Mouse (Mus musculus) layer of hippocampus, postnatal 10 days (tissue): ENCODE data around the gene Aup1. TPM values are rescaled to one million over a fixed set of nuclear protein-coding genes. Genes with fewer than 3 reads are reported as not detected.
A peak's percentile ranks its signal among the peaks of the same experiment; 100 is the strongest.

Experiments
- DNase-seq, 2 experiments: peaks; one replicate each; pipeline ENCODE4 v3.0.0; 2021; ENCODE audit warnings: low spot score in 2 of 2
- microRNA-seq, 2 experiments: library from miRNA; unstranded; fragments of <30 nt; microRNA quantifications; one replicate each; pipeline ENCODE4 v1.2.0; 2021
- total RNA-seq, 2 experiments: library from RNA; stranded (reverse); gene quantifications; 2 replicates each; pipeline ENCODE4 v1.2.3; 2021

Gene Aup1
- total RNA-seq, 2 experiments from 2014 or later = 92.7 to 115 TPM

DNA sequence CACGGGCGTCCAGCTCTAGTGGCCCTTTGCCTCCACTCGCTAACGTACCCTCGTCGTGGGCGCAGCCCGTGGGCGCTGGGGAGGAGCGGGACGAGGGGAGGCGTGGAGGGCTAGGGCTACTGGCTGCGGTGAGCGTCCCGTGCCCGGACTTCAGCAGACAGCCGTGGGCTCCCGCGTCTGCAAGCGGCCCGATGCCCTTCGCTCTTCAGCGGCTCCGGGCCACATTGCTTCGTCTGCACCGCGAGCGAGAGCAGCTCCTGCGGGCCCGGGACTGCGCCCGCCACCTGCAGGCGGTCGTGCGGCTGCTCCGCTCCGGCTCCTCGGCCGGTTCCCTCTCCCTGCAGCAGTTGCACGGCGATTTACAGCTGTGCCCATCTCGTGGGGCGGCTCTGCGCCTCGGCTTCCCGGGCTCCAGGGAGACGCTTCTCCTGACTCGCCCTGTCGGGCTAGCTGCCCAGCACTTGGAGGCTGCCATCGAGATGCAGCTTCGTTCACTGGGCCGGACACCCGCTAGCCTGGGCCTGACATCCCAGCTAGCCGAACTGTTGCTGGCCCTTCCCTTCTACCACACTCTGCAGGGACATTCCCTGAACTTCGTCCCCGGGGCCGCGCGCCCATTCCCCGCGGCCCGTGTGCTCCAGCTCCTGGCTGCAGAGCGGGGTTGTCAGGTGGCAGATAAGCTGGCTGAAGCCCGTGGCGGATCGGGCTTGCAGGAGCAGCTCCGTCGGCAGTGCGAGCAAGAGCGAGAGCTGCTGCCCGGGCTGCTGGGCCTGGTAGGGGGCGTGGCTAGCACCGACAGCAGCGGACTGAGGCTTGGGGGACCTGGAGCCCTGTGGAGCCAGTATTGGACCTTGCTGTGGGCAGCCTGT is 47.6 kb downstream of the Aup1 start:
- peak; percentile 63 to 75 for DNase-seq

DNA sequence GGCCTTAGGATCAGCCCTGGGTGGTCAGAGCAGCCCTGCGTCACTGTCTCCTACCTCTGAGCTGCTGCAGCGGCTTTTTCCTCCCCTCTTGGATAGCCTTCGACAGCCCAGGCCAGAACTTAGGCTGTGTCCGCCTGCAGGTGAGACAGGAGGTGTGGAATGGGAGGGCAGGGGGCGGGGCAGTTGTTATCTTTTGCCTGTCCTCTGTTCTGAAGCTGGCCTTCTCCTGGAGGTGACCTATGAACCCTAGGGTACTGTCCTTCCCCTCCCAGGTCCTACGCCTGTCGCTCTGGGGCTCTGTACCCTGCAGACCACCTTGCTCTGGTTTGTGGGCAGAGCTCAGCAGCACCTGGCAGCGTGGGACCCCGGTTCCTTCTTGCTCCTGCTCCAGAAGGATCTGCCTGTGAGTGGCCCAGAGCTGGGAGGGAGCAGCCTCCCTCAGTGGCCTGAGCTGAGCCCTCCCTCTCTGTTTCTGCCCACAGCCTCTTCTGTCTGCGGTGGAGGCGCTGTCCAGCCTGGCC is 48.9 kb downstream of the Aup1 start:
- peak in 1 of 2 experiments; percentile 17 for DNase-seq

DNA sequence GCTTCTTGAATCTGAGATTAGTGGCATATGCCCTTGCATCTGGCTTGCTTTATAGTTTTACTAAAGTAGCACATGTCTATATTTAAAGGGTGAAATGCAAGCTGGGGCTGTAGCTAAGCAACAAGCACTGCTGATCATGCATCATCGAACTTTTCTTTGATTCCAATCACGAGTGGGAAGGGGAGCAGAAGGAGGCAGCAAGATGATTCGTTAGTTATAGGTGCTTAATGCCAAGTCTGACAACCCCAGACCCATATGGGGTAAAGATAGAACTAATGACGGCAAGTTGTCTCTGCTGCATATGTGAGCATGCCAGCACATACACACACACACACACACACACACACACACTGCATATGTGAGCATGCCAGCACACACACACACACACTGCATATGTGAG is 49.8 kb downstream of the Aup1 start:
- no peak for DNase-seq

Small RNA genes within 50 kb of the gene (microRNA-seq; reads per million reads assigned to microRNA genes)
- gene Mir3470a = 0 reads per million in 2 experiments
- 0 to 0.20 reads per million in 2 experiments for gene Mir7040

Other genes with a start within 250 kb of the Aup1 start
- 10 to 100 TPM; 43.2 to 47.0 TPM for gene Sema4f, start 114.8 kb upstream of the Aup1 start, total RNA-seq
- gene M1ap, start 107.6 kb upstream of the Aup1 start, total RNA-seq = not detected
- 1 to 10 TPM; 1.6 to 2.4 TPM for gene Dok1, start 21.1 kb upstream of the Aup1 start, total RNA-seq
- gene Loxl3, start 20.3 kb upstream of the Aup1 start, total RNA-seq = 1 to 10 TPM; 3.0 to 5.7 TPM
- gene Htra2, start 752 bp downstream of the Aup1 start, total RNA-seq = 10 to 100 TPM; 68.0 to 70.4 TPM
- under 1 TPM; 0.37 to 0.54 TPM for gene Dqx1, start 3.3 kb downstream of the Aup1 start, total RNA-seq
- not detected for gene Tlx2, start 15.8 kb downstream of the Aup1 start, total RNA-seq
- gene Pcgf1, start 23.3 kb downstream of the Aup1 start, total RNA-seq = 10 to 100 TPM; 18.8 to 22.2 TPM
- gene Lbx2, start 31.8 kb downstream of the Aup1 start, total RNA-seq = under 1 TPM; 0.42 to 0.46 TPM
- 10 to 100 TPM in 1 of 2 experiments, 1 to 10 TPM in 1; 5.9 to 12.0 TPM for gene Ccdc142, start 47.1 kb downstream of the Aup1 start, total RNA-seq
- gene Gm42688, start 47.1 kb downstream of the Aup1 start, total RNA-seq = 1 to 10 TPM; 7.2 to 8.1 TPM
- 10 to 100 TPM; 55.6 to 58.1 TPM for gene Mrpl53, start 54.5 kb downstream of the Aup1 start, total RNA-seq
- 10 to 100 TPM; 27.7 to 30.3 TPM for gene Mogs, start 61.0 kb downstream of the Aup1 start, total RNA-seq
- gene Wbp1, start 67.0 kb downstream of the Aup1 start, total RNA-seq = 10 to 100 TPM; 68.6 to 72.7 TPM
- 10 to 100 TPM; 21.6 to 22.6 TPM for gene Ino80b, start 70.9 kb downstream of the Aup1 start, total RNA-seq
- gene Rtkn, start 80.9 kb downstream of the Aup1 start, total RNA-seq = 10 to 100 TPM; 36.2 to 36.5 TPM
- gene Wdr54, start 101.9 kb downstream of the Aup1 start, total RNA-seq = 10 to 100 TPM; 21.5 to 28.1 TPM
- 10 to 100 TPM; 20.6 to 22.1 TPM for gene 1700003E16Rik, start 101.9 kb downstream of the Aup1 start, total RNA-seq
- gene Dctn1, start 111.4 kb downstream of the Aup1 start, total RNA-seq = 100 to 1,000 TPM; 360 to 362 TPM
- 1 to 10 TPM in 1 of 2 experiments, under 1 TPM in 1; 0.31 to 2.9 TPM for gene Slc4a5, start 165.3 kb downstream of the Aup1 start, total RNA-seq